Mouse (Mus musculus): Measurements from ENCODE around the gene Ankrd42. TPM values are rescaled to one million over a fixed set of nuclear protein-coding genes. Genes with fewer than 3 reads are reported as not detected.

Ankrd42 gene
- polyA plus RNA-seq, 1 experiment, result 2.3 TPM

GRCm38 (mm10) chr7:92580491-92581207 lies 56.3 kb downstream of the Ankrd42 start:
- DNase-seq (ENCODE audit: low read depth), result no peak

DNA sequence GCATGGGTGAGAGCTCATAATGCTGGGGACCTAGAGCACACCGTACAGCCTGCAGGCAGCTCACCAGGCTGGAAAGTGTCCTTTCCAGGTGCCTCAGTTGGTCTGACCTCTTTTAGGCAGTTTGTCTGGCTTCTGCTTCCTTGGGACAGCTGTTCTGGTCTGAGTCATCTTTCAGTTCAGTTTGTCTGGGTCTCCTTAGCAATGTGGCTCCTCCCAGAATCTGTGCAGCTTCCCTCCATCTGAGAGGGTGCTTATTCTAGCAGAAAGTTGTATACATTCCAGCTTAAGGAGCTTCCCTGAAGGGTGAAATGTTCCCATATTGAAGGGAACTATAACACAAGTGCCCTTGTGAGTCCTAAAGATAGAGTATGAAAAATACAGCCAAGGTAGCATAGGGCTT lies 70.2 kb downstream of the Ankrd42 start:
- no peak for DNase-seq (ENCODE audit: low read depth)

GRCm38 (mm10) chr7:92560986-92561876 lies 75.7 kb downstream of the Ankrd42 start, which contains the start of gene Ccdc90b:
Gene Ccdc90b, plus strand, starts transcription at chr7:92561149.
- peak; percentile 91 for DNase-seq (ENCODE audit: low read depth)

DNA sequence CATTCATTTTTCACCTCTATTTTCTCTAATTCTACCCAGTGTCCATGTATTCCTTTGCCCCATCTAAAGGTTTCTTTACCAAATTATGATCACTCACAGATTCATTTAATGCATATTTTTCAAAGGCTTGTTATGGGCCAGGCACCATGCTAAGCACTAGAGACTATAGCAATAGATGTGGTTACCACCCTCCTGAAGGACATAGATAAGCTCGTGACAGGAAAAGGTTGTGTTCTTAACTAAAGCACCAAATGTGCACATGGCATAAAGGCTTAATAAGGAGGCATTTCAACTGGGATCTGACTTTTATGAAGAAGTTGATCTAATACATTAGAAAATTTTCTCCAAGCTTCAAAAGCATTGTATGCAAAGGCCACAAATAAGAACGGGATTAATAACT lies 78.2 kb downstream of the Ankrd42 start:
- DNase-seq (ENCODE audit: low read depth), result no peak

DNA sequence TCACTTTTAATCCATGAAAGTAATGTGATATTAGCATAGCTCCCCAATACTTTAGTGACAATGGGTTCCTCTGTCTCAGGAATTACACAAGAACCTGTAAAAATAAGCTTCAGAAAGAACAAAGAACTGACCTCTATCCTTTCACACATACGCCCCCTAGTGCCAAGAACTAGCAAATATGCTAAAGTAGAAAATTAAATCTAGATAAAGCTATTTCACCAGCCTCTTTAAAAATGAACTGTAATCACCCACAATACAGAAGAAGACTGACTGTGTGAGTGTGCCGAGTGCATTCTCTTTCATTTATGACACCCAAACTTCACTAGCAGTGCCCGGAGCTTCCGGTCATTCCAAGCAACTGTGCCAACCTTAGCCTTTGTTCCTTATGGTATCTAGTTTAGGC lies 86.0 kb downstream of the Ankrd42 start:
- no peak for DNase-seq (ENCODE audit: low read depth)

GRCm38 (mm10) chr7:92550248-92550989 lies 86.5 kb downstream of the Ankrd42 start:
- DNase-seq (ENCODE audit: low read depth), result no peak

DNA sequence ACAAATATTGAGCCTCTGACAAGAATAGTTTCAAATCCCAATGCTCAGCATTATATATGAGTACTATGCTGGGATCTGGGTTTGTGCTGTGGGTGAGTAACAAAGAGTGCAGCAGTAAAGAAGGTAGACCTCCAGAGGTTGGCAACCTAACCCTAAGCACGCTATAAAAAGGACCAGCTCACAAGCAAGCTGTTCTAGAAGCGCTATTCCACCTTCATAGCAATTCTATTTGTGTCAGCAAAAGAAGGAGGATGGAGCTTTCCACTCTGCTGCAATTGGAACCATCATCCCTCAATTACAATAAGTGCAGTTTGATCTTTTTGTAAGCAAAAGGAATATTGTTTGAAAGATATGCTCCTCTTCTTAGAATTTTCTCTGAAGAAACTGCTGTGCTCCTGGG lies 90.2 kb downstream of the Ankrd42 start:
- no peak for DNase-seq (ENCODE audit: low read depth)

- no peak for DNase-seq (ENCODE audit: low read depth)
Measured at GRCm38 (mm10) chr7:92532351-92533036, 104.4 kb downstream of the Ankrd42 start.

Other genes with a start within 250 kb of the Ankrd42 start
- 7.9 and 10.8 TPM in 2 replicates for gene Ccdc90b, start 76.0 kb downstream of the Ankrd42 start, polyA plus RNA-seq (2012; rRNA removed)
- gene Pcf11, start 32.8 kb upstream of the Ankrd42 start, polyA plus RNA-seq (2012; rRNA removed), result 21.4 and 21.9 TPM in 2 replicates
- gene Rab30, start 104.5 kb upstream of the Ankrd42 start, polyA plus RNA-seq (2012; rRNA removed), result 5.8 TPM in 2 replicates
- 0.11 and 0.15 TPM in 2 replicates for gene Ddias, start 237.1 kb upstream of the Ankrd42 start, polyA plus RNA-seq (2012; rRNA removed)
- gene Prcp, start 237.3 kb upstream of the Ankrd42 start, polyA plus RNA-seq (2012; rRNA removed), result 14.6 and 15.1 TPM in 2 replicates

All from gonadal fat pad, adult 2 months (tissue).